Mouse (Mus musculus): ENCODE measurements around the gene Npsr1.

Npsr1 gene

GRCm38 (mm10) chr9:24254236-24254635, 156.4 kb downstream of the Npsr1 start:
- DNase-seq, result no peak

DNA sequence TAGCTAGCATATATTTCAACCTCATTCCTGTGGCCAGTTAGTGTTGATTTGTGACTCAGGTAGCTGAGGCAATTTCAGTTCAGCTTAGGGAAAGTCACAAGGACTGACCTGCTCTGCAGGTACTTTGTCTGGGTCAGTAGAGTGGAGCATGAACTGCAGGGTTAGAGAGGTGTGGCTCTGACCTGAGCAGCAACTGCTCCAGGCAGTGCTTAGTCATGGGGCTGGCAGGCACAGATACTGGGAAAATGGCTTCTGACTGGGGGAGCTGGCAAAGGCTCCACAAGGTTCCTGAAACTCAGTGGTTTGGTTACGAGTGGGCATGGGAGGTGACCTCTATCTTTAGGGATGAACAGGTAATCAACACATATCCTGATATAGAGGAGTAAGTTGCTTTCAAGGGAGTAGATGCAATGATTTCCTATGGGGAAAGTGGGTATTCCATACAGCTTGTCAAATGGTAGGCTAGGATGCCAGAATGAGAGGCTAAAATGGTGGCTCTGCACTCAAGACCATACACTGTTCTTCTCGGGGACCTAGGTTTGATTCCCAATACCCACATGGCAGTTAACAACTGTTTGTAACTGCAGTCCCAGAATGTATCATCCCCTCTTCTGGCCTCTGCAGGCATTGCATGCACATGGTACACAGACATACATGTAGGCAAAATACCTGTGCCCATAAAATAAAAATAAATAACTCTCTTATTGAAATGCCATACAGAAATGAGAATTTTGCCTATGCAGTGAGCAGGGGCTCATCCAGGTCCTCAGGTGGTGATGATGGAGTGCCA, 182.9 kb downstream of the Npsr1 start:
- no peak for DNase-seq

- no peak for DNase-seq
Observed at GRCm38 (mm10) chr9:24282617-24283016, 184.8 kb downstream of the Npsr1 start.

GRCm38 (mm10) chr9:24283071-24283470, 185.3 kb downstream of the Npsr1 start:
- peak; percentile 44 for DNase-seq

- DNase-seq, result no peak
Observed at GRCm38 (mm10) chr9:24283536-24283935, 185.7 kb downstream of the Npsr1 start.

DNA sequence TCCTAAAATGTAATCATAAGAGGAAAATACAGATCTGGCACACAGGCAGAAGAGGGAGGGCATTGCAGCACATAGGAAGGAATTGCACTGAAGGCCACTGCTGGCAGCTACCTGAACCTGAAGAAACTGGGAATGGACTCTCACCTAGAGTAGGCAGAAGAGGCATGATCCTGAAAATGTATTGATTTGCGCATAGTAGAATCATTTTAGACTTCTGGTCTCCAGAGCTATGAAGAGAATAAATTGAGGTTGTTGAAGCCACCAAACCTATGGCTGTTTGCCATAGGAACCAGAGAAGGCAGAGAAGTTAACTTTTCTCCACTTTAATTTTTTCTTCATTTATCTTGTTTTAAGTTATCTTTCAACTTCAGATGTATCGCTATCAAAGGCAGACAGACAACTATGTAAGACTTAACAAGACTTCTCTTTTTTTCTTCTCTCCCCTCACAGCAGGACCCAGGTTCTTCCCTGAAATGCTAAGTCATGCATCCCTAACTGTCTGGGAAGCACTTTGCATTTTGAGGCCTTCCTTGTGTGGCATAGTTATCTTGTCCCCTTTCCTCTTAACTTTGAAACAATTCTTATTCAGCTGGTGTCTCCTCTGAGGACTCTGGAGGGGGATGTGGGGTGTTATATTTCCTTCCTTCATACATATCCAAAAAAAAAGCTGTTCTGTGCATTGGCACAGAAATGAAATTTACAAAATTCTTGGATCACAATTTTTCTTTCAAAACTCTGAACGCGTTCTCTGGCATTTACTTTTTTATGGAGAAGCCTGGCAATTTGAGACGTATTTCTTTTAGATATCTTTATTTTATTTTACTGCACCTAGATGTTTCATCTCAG, 186.7 kb downstream of the Npsr1 start:
- no peak for DNase-seq

DNA sequence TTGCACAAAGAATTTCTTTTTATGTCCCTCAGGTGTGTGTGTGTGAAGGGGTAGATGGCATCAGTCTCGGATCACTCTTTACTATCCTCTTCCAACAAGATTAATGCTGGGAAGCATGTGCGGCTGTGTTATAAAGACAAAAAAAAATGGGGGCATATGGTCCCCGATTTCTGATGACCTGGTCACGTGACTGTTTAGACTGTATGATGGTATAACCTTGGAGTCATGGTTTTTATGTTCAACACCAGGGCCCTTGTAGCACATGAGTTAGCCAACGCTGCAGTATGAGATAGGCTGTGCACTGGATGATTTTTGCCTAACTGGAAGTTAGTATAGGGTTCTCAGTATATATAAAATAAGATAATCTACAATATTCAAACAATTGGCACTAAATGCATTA, 187.6 kb downstream of the Npsr1 start:
- peak; percentile 81 for DNase-seq

DNA sequence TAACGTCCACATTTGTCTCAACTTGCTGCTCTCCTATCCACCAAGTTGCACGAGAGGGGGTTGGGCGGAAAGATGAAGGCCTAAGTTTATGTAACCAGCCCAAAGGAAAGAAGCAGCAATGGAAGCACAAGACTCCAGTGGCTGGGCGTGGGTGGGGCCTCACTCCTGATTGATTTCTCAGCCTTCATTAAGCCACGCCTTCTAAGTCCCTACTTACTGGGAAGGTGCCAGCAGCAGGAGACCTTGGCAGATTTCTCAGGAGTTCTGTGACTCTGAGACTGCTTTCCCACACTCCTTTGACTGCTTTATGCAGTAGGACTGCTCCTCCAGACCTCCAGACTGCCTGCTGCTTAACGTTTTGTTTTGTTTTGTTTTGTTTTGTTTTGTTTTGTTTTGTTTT, 193.6 kb downstream of the Npsr1 start:
- DNase-seq, result peak; percentile 87

DNA sequence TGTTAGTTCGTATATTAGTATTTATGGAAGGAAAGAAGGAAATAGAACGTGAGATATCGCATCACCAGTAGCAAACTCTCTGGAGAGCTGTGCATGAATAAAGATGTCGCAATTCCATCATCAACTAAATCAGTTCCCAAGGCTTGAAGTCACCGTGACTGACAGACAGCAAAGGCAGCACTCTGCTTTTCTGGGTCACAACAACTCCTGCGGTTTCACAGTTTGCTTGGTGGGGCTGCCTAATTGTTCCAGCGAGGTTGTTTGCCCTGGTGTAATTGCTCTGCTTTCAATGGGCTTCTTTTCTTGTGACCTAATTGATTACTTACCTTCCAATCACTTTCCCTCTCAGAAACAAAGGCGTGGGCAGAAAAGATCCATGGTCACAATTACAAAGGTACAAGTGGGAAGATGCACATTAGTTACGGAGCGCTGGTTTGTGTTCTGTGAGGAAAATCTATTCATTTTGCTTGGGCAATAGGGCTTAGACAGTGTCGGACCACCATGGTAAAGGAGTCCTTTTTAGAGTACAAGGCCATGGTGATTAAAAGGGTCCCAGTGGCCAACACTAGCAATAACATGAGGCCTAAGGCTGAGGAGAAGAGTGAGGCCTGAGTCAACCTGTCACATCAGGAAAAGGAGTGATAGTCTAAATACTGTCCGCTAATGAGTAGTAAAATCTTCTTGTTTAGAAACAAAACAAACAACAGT, 195.6 kb downstream of the Npsr1 start:
- no peak for DNase-seq

GRCm38 (mm10) chr9:24302906-24303305, 205.1 kb downstream of the Npsr1 start:
- no peak for DNase-seq

DNA sequence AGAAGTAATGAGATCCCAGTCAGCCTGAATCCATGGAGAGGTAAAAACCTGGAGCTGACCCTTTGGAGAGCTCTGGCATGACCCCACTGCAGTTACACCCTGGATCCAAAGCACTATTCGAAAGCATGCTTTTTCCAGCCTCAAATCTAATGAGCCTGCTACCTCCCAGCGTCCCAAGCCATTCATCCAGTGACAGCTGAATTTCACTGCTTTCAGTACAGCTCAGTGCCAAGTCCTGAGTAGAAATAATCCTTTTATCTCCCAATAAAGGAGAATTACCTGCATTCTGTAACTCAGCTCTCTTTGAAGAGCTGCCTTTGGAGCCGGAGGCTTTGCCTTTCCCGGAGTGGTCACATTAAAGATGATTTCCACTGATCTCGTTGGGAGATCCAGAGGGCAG, 209.2 kb downstream of the Npsr1 start:
- DNase-seq, result peak; percentile 21

DNA sequence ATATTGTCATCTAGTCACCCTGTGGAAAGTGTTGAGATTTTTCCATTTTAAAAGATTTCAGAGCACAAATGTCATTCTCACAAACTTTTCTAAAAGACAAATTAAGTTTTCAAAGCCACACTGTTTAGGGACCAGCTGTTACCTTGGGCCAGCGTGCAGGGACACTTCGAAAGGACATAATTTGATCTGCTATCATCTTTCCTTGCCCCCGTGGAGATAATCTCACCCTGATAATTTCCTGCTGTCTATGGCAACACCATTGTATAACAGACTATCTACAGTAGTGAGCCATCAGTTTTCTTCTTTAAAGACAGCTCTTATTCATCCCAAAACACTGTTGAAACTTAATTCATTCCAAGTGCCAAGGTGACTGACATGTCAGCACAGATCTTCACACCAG, 209.6 kb downstream of the Npsr1 start:
- peak; percentile 39 for DNase-seq

- no peak for DNase-seq
Observed at GRCm38 (mm10) chr9:24315835-24316234, 218.0 kb downstream of the Npsr1 start.

GRCm38 (mm10) chr9:24331661-24332060, 233.9 kb downstream of the Npsr1 start:
- DNase-seq, result no peak

- DNase-seq, result no peak
Observed at GRCm38 (mm10) chr9:24341321-24341720, 243.5 kb downstream of the Npsr1 start.

DNA sequence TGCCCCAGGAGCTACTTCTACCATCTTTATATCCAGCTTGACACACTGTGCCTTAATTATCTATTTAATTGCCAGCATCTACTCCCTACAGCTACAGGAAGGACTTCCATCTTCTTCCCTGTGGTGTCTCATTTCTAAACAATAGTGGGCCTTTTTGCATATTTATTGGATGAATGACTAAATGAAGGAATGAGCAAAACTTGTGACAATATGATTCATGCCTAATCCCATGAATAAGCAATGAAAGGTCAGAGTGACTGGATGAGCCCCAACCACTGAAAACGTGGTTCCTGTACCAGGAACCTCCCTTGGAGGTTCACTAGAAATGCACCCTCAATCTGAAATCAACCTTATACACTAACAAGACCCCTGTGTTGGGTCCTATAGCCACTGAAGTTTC, 249.2 kb downstream of the Npsr1 start:
- DNase-seq, result no peak

- DNase-seq, result peak; percentile 57
Observed at GRCm38 (mm10) chr9:24349510-24349909, 251.7 kb downstream of the Npsr1 start.

- DNase-seq, result peak; percentile 74
Observed at GRCm38 (mm10) chr9:24351402-24351801, 253.6 kb downstream of the Npsr1 start.
